Mouse (Mus musculus): Measurements from ENCODE around the gene Atp8a2. TPM values are rescaled to one million over a fixed set of nuclear protein-coding genes. Genes with fewer than 3 reads are reported as not detected.
"Not testable (repeated sequence)": the region's sequence is repeated elsewhere in the genome, so short reads cannot be mapped to it uniquely, and the experiment has no call there.

Atp8a2 gene
- total RNA-seq, 1 experiment: 0.62 TPM

DNA sequence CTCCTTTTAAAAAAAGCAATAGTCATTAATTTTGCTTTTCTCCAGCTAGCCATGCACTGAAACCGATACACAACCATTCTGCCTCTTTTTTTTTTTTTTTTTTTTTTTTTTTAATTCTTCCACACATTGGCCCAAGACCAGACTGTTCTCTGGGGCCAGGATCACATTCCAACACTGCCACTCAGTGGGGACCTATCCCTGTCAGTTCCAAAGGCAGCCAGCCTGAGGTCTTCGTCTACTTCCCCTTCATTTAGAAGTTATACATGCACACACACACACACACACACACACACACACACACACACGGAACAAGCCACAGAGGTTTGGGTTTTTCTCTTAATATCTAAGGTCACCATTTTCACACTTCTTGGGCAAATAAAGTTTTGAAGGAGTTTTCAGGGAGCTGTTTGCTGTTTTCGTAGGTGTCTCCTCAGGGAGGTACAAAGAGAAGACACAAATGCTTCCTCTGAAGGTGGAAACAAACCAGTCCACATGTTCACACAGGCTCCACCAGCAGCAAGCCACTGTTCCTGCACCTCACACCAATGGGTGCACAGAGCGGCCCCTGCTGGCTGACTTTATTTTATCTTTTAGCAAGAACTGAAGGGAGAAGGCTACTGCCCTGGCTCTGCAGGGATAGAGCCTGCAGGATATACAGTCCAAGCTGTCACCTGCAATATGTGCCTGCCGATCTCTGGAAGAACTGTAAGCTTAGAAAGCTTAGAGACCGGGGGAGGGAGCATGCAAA, 253.9 kb downstream of the Atp8a2 start:
- H3K27ac ChIP-seq (ENCODE audit: insufficient read depth, low read depth, low read length, poor library complexity, severe bottlenecking): no peak overlapping the region
- in situ Hi-C loops (cut with MboI; ENCODE audit: low sequenced_read_pairs in 2 of 2, unreplicated experiment in 2 of 2): loop anchor here in 1 of 2 experiments (10.0 kb wide), 1 partner anchor 338 kb away; no protein-coding TSS in a partner anchor
- DNase-seq (ENCODE audit: low read depth, low spot score): peak; percentile 77

DNA sequence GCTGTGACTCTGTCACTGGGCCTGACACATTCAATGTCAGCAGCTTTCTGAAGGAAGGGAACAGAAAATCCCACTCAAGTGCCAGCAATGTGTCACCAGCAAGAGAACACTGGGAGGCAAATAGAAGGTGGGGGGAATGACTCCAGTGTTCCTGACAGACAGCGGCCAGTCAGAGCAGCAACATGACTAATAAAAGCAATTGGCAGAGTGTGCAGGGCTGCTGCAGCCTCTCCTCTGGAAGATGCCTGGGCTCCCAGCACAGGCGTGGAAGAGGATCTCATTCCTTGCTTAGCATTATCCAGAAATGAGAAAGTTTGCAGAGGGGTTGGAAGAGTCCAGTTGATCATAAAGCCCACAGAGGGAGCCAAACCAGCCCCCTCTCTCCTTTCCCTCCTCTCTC, 254.8 kb downstream of the Atp8a2 start:
- Histone ChIP-seq H3K9ac (ENCODE audit: insufficient read depth, low read depth, low read length, poor library complexity, severe bottlenecking) (no peak overlapping the region), H3K4me3 (ENCODE audit: insufficient read depth in 1 of 2, low read depth in 1 of 2, low read length in 2 of 2, poor library complexity in 1 of 2, severe bottlenecking in 1 of 2) (no peak overlapping the region), H3K36me3 (ENCODE audit: control insufficient read depth, insufficient read depth, low read length, poor library complexity, severe bottlenecking) (no peaks in the 10 kb centered on the region), H3K4me1 (ENCODE audit: control insufficient read depth in 2 of 2, insufficient read depth in 2 of 2, low read length in 2 of 2, poor library complexity in 1 of 2) (no peaks in the 10 kb centered on the region), H3K9me3 (ENCODE audit: control insufficient read depth, insufficient read depth, low read depth, low read length) (no peaks in the 10 kb centered on the region), H3K27ac (ENCODE audit: insufficient read depth, low read depth, low read length, poor library complexity, severe bottlenecking) (no peak overlapping the region)
- DNase-seq (ENCODE audit: low read depth, low spot score): no peak
- no peak for TF ChIP-seq CHD2 (IDR thresholded peaks at IDR 0.05; ENCODE audit: low read depth, low read length)
- no peak for TF ChIP-seq HCFC1 (IDR thresholded peaks at IDR 0.05; ENCODE audit: borderline replicate concordance, insufficient read depth, low read length)
- TF ChIP-seq MAFK (IDR thresholded peaks at IDR 0.05; ENCODE audit: insufficient read depth, low read depth, low read length): no peak
- no peak for TF ChIP-seq ZC3H11A (IDR thresholded peaks at IDR 0.05; ENCODE audit: borderline replicate concordance, low read depth, low read length)
- TF ChIP-seq ZNF384 (IDR thresholded peaks at IDR 0.05; ENCODE audit: low read depth, low read length): no peak
- in situ Hi-C loops (cut with MboI; ENCODE audit: low sequenced_read_pairs in 2 of 2, unreplicated experiment in 2 of 2): loop anchor here in 1 of 2 experiments (10.0 kb wide), 1 partner anchor 337 kb away; no protein-coding TSS in a partner anchor

More for the DNA sequence above, 253.9 kb downstream of the Atp8a2 start:
- Histone ChIP-seq H3K9me3 (ENCODE audit: control insufficient read depth, insufficient read depth, low read depth, low read length) (no peaks in the 10 kb centered on the region), H3K36me3 (ENCODE audit: control insufficient read depth, insufficient read depth, low read length, poor library complexity, severe bottlenecking) (no peaks in the 10 kb centered on the region), H3K9ac (ENCODE audit: insufficient read depth, low read depth, low read length, poor library complexity, severe bottlenecking) (no peak overlapping the region), H3K4me1 (ENCODE audit: control insufficient read depth in 2 of 2, insufficient read depth in 2 of 2, low read length in 2 of 2, poor library complexity in 1 of 2) (no peaks in the 10 kb centered on the region), H3K4me3 (ENCODE audit: insufficient read depth in 1 of 2, low read depth in 1 of 2, low read length in 2 of 2, poor library complexity in 1 of 2, severe bottlenecking in 1 of 2) (no peak overlapping the region)
- peak; percentile 76 for TF ChIP-seq ZC3H11A (IDR thresholded peaks at IDR 0.05; ENCODE audit: borderline replicate concordance, low read depth, low read length)
- TF ChIP-seq CHD2 (IDR thresholded peaks at IDR 0.05; ENCODE audit: low read depth, low read length): no peak
- TF ChIP-seq ZNF384 (IDR thresholded peaks at IDR 0.05; ENCODE audit: low read depth, low read length): 0 out of 2 replicates have a peak, but pooled peaks have one; percentile 10
- no peak for TF ChIP-seq HCFC1 (IDR thresholded peaks at IDR 0.05; ENCODE audit: borderline replicate concordance, insufficient read depth, low read length)
- TF ChIP-seq MAFK (IDR thresholded peaks at IDR 0.05; ENCODE audit: insufficient read depth, low read depth, low read length): no peak

DNA sequence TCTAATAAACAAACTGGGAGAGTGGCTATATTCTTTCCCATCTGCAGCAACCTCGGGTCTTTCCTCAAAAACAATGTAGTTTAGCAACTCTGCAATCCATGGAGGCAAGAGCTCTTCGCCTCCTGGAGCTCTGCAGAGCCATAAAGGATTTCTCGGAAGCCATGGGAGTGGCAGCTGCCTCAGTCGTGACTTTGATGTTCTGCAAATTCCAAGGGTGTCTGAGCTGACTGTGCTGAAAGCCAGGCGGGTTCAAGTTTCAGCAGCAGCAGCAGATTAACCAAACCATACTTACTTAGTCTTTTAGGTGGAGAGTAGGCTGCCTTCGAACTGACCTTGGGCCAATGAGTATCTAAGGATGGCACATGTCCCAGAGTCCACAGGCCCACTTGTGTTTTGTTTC, 264.6 kb downstream of the Atp8a2 start:
- no peak overlapping the region for H3K27ac ChIP-seq (ENCODE audit: insufficient read depth, low read depth, low read length, poor library complexity, severe bottlenecking)
- H3K4me1 ChIP-seq (ENCODE audit: control insufficient read depth in 2 of 2, insufficient read depth in 2 of 2, low read length in 2 of 2, poor library complexity in 1 of 2): peaks cover 5 to 11% of the 10 kb centered on the region in 2 experiments
- H3K36me3 ChIP-seq (ENCODE audit: control insufficient read depth, insufficient read depth, low read length, poor library complexity, severe bottlenecking): no peaks in the 10 kb centered on the region
- TF ChIP-seq ZC3H11A (IDR thresholded peaks at IDR 0.05; ENCODE audit: borderline replicate concordance, low read depth, low read length) (no peak), MAFK (IDR thresholded peaks at IDR 0.05; ENCODE audit: insufficient read depth, low read depth, low read length) (peak; percentile 68), ZNF384 (IDR thresholded peaks at IDR 0.05; ENCODE audit: low read depth, low read length) (no peak)
- peak; percentile 48 for DNase-seq (ENCODE audit: low read depth, low spot score)
- no peak overlapping the region for H3K4me3 ChIP-seq (ENCODE audit: insufficient read depth in 1 of 2, low read depth in 1 of 2, low read length in 2 of 2, poor library complexity in 1 of 2, severe bottlenecking in 1 of 2)
- H3K9me3 ChIP-seq (ENCODE audit: control insufficient read depth, insufficient read depth, low read depth, low read length): no peaks in the 10 kb centered on the region
- H3K9ac ChIP-seq (ENCODE audit: insufficient read depth, low read depth, low read length, poor library complexity, severe bottlenecking): no peak overlapping the region
- in situ Hi-C loops (cut with MboI; ENCODE audit: low sequenced_read_pairs in 2 of 2, unreplicated experiment in 2 of 2): no loop called here

DNA sequence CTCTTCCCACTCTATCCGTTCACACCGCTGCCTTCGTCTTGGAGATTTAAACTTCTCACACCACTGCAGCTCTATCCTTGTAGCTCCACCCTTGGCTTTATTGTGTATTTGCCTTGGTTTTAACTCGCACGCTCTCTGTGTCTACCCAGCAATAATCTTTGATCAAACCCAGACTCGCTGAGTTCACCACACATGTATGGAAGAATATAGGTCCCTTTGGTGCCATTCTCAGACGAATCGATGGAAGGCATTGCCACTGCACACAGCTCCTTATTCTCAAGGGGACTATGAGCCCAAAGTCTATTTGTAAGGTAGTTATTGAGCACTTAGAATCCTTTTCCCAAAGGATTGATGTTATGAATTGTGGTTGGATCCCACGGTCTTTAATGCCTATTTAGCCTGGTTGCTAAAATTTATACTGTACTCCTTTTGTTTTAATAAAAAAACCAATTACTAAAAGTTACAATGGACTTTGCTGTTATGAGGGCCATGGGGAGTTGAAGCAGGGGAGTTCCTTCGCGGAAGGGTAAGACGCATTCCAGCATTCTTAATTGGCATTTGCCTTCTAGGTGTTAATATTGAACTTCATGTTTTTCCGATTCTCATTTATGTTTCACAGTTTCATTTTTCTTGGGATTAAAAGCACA, 265.4 kb downstream of the Atp8a2 start:
- no peak overlapping the region for H3K4me3 ChIP-seq (ENCODE audit: insufficient read depth in 1 of 2, low read depth in 1 of 2, low read length in 2 of 2, poor library complexity in 1 of 2, severe bottlenecking in 1 of 2)
- no peak overlapping the region for H3K9ac ChIP-seq (ENCODE audit: insufficient read depth, low read depth, low read length, poor library complexity, severe bottlenecking)
- no peak overlapping the region for H3K27ac ChIP-seq (ENCODE audit: insufficient read depth, low read depth, low read length, poor library complexity, severe bottlenecking)
- TF ChIP-seq CHD2 (IDR thresholded peaks at IDR 0.05; ENCODE audit: low read depth, low read length) (no peak), ZNF384 (IDR thresholded peaks at IDR 0.05; ENCODE audit: low read depth, low read length) (no peak), MAFK (IDR thresholded peaks at IDR 0.05; ENCODE audit: insufficient read depth, low read depth, low read length) (no peak), HCFC1 (IDR thresholded peaks at IDR 0.05; ENCODE audit: borderline replicate concordance, insufficient read depth, low read length) (no peak), ZC3H11A (IDR thresholded peaks at IDR 0.05; ENCODE audit: borderline replicate concordance, low read depth, low read length) (no peak)
- H3K9me3 ChIP-seq (ENCODE audit: control insufficient read depth, insufficient read depth, low read depth, low read length): no peaks in the 10 kb centered on the region
- no peaks in the 10 kb centered on the region for H3K36me3 ChIP-seq (ENCODE audit: control insufficient read depth, insufficient read depth, low read length, poor library complexity, severe bottlenecking)
- no peak for DNase-seq (ENCODE audit: low read depth, low spot score)
- in situ Hi-C loops (cut with MboI; ENCODE audit: low sequenced_read_pairs in 2 of 2, unreplicated experiment in 2 of 2): no loop called here
- H3K4me1 ChIP-seq (ENCODE audit: control insufficient read depth in 2 of 2, insufficient read depth in 2 of 2, low read length in 2 of 2, poor library complexity in 1 of 2): peaks cover 5 to 11% of the 10 kb centered on the region in 2 experiments

DNA sequence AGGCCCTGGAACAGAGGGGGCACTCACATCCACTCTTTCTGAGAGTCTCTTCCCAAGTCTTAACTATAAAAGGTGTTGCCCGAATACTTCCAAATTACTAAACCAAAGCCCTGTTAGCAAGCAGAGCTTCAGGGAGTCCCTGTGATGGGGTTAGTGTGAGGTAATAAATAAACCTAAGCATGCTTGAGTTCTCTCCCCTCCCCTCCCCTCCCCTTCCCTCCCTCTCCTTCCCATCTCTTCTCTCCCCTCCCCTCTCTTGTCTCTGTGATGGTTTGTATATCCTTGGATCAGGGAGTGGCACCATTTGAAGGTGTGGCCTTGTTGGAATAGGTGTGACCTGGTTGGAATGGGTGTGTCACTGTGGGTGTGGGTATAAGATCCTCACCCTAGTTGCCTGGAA, 267.8 kb downstream of the Atp8a2 start:
- DNase-seq (ENCODE audit: low read depth, low spot score); H3K27ac ChIP-seq (ENCODE audit: insufficient read depth, low read depth, low read length, poor library complexity, severe bottlenecking); in situ Hi-C loops (cut with MboI; ENCODE audit: low sequenced_read_pairs in 2 of 2, unreplicated experiment in 2 of 2); H3K4me3 ChIP-seq (ENCODE audit: insufficient read depth in 1 of 2, low read depth in 1 of 2, low read length in 2 of 2, poor library complexity in 1 of 2, severe bottlenecking in 1 of 2); H3K9me3 ChIP-seq (ENCODE audit: control insufficient read depth, insufficient read depth, low read depth, low read length); H3K36me3 ChIP-seq (ENCODE audit: control insufficient read depth, insufficient read depth, low read length, poor library complexity, severe bottlenecking); H3K9ac ChIP-seq (ENCODE audit: insufficient read depth, low read depth, low read length, poor library complexity, severe bottlenecking): not testable (repeated sequence)
- peaks cover 5 to 11% of the 10 kb centered on the region in 2 experiments for H3K4me1 ChIP-seq (ENCODE audit: control insufficient read depth in 2 of 2, insufficient read depth in 2 of 2, low read length in 2 of 2, poor library complexity in 1 of 2)
